Mouse (Mus musculus) megakaryocyte, embryonic 14.5 days (primary cell): ENCODE results near the gene Atrn.

Experiments used
- FLI1 ChIP-seq: IDR thresholded peaks from 2 replicates; pipeline ENCODE4 v1.6.1; 2012; ENCODE audit warnings: low read length, inconsistent platforms, mixed read lengths
- GATA1 ChIP-seq: IDR thresholded peaks from 3 replicates; pipeline ENCODE4 v1.6.1; 2012; ENCODE audit warnings: mixed read lengths, low read length, inconsistent platforms, borderline replicate concordance

DNA sequence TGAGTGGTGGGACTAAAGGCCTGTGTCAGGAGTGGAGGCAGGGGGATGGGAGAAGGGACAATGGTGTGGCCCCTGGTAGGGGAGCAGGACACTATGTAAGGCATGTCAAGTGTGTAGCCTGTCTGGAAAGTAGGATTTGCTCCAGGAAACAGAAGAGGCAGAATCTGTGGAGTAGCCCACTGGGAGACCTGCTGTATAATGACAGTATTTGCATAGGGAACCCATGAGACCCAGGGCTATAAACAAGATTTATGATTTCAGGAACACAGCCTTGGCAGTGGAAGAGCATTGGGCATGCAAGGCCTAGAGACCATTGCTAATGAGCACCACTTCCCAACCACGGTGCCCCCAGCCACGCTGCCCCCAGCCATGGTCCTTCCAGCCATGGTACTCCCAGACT, 9.4 kb upstream of the Atrn start:
- TF ChIP-seq FLI1 (no peak), GATA1 (no peak)
